Mouse (Mus musculus) erythroblast, embryonic 14.5 days (primary cell): Measurements from ENCODE around the gene Sulf2.

Experiments
- GATA1 ChIP-seq: IDR thresholded peaks from 2 replicates; pipeline ENCODE4 v1.6.1; 2012; ENCODE audit warnings: low read length, inconsistent platforms, mixed read lengths
- TAL1 ChIP-seq: IDR thresholded peaks from 3 replicates; pipeline ENCODE4 v1.6.1; 2012; ENCODE audit warnings: low read length, inconsistent platforms, mixed read lengths

- TF ChIP-seq GATA1 = no peak
- no peak for TF ChIP-seq TAL1
These were observed 57.8 kb downstream of the Sulf2 start for GRCm38 (mm10) chr2:166097443-166098291.
